Mouse (Mus musculus): ENCODE measurements around the gene Gm20767. TPM values are rescaled to one million over a fixed set of nuclear protein-coding genes. Genes with fewer than 3 reads are reported as not detected.
"Not testable (repeated sequence)": the region's sequence is repeated elsewhere in the genome, so short reads cannot be mapped to it uniquely, and the experiment has no call there.

The Gm20767 gene
- polyA plus RNA-seq, 1 experiment from 2014 or later = not detected

DNA sequence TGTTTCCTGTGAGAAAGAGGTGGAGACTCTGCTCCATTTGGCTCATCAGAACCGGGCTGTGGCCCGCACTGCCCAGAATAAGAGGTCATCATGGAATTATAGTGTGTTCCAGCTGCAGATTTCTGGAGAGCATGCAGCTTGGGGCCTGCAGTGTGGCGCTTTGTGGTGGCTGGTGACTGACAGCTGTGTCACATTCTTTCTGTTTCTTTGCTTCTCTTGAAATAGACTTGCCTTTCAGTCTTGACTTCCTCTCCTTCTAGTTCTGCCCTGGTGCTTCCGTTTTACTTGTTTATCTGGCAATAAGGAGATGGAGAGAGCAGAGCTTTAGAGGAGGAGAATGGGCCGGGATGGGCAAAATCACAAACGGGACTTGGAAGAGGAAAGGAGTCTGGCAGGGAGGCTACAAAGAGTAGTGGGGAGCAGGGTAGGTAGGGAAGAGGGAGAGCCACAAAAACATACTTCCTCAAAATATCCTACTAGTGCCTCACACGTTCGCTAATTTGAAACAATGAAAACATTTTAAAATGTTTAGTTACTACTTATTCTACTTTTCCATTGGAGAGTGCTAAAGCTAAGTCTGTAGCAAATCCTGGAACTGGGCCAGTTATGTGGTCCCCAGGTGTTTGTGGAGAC is 56.3 kb downstream of the Gm20767 start:
- not testable (repeated sequence) for H3K9ac ChIP-seq; H3K4me3 ChIP-seq; H3K4me1 ChIP-seq (replicated peaks); H3K4me2 ChIP-seq; H3K27me3 ChIP-seq; H3K9me3 ChIP-seq (replicated peaks); ATAC-seq (replicated peaks; ENCODE audit: insufficient number of reproducible peaks, insufficient read depth, low FRiP score, low read depth); H3K36me3 ChIP-seq; H3K27ac ChIP-seq
- WGBS = 69% methylated on average over 7 of the region's 8 CpGs

Other genes starting within 250 kb of the Gm20767 start
- gene Tcstv1, start 245.5 kb upstream of the Gm20767 start, polyA plus RNA-seq (2015; fragmentation: Nextera tagmentation; extraction: Ambion mirVana) = not detected in 2 replicates
- not detected in 2 replicates for gene Gm21761, start 211.0 kb upstream of the Gm20767 start, polyA plus RNA-seq (2015; fragmentation: Nextera tagmentation; extraction: Ambion mirVana)
- not detected in 2 replicates for gene B020031M17Rik, start 189.4 kb upstream of the Gm20767 start, polyA plus RNA-seq (2015; fragmentation: Nextera tagmentation; extraction: Ambion mirVana)
- not detected in 2 replicates for gene Gm36079, start 113.2 kb upstream of the Gm20767 start, polyA plus RNA-seq (2015; fragmentation: Nextera tagmentation; extraction: Ambion mirVana)
- gene Gm21188, start 88.1 kb upstream of the Gm20767 start, polyA plus RNA-seq (2015; fragmentation: Nextera tagmentation; extraction: Ambion mirVana) = not detected in 2 replicates
- not detected in 2 replicates for gene Gm21818, start 32.2 kb downstream of the Gm20767 start, polyA plus RNA-seq (2015; fragmentation: Nextera tagmentation; extraction: Ambion mirVana)
- gene Gm21762, start 75.7 kb downstream of the Gm20767 start, polyA plus RNA-seq (2015; fragmentation: Nextera tagmentation; extraction: Ambion mirVana) = not detected in 2 replicates
- gene Gm21731, start 98.9 kb downstream of the Gm20767 start, polyA plus RNA-seq (2015; fragmentation: Nextera tagmentation; extraction: Ambion mirVana) = not detected in 2 replicates
- gene AF067061, start 122.9 kb downstream of the Gm20767 start, polyA plus RNA-seq (2015; fragmentation: Nextera tagmentation; extraction: Ambion mirVana) = not detected in 2 replicates
- gene BC147527, start 160.1 kb downstream of the Gm20767 start, polyA plus RNA-seq (2015; fragmentation: Nextera tagmentation; extraction: Ambion mirVana) = 0.10 and 1.1 TPM in 2 replicates
- not detected in 2 replicates for gene Tcstv3, start 176.6 kb downstream of the Gm20767 start, polyA plus RNA-seq (2015; fragmentation: Nextera tagmentation; extraction: Ambion mirVana)